Mouse (Mus musculus) small intestine, adult 2 months (tissue): Measurements from ENCODE around the gene Pstk.

Experiments used
- CTCF ChIP-seq: fragments of 200-500 bp; IDR thresholded peaks from 2 replicates; pipeline ENCODE4 v1.5.1; 2012; ENCODE audit warnings: low read depth, mild to moderate bottlenecking, control low read depth, inconsistent platforms, low read length, moderate library complexity, mixed read lengths; ENCODE audit not compliant: insufficient replicate concordance, insufficient read length; ENCODE audit errors: extremely low read depth
- POLR2A ChIP-seq: fragments of 200-500 bp; IDR thresholded peaks from 2 replicates; pipeline ENCODE4 v1.6.1; 2012; ENCODE audit warnings: low read depth, mild to moderate bottlenecking, control low read depth, inconsistent platforms, low read length, moderate library complexity

DNA sequence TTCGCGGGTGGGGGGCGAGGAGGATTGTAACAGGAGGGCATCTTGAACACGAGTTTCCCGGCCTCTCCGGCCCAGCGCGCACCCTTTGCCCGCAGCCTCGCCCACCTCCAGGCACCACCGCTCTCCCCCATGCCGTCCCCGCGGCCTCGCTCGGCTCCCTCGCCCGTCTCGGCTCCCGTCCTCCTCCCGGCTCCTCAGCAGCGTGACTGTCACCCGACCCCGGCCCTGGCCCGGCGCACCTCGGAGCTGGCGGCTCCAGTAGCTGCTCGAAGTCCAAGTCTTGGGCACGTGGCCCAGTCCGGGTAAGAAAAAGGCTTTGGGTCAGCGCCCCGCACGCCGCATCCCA is 8.7 kb upstream of the Pstk start:
- no peak for TF ChIP-seq CTCF
- no peak for TF ChIP-seq POLR2A
